Mouse (Mus musculus) cortical plate, adult 2 months (tissue): ENCODE data around the gene Epb41l3.

Experiments
- CTCF ChIP-seq: fragments of 200-500 bp; IDR thresholded peaks from 2 replicates; pipeline ENCODE4 v1.5.1; 2011; ENCODE audit warnings: mild to moderate bottlenecking, control low read depth, low read length; ENCODE audit not compliant: insufficient read depth; ENCODE audit errors: extremely low read depth
- POLR2A ChIP-seq: fragments of 200-500 bp; IDR thresholded peaks from 2 replicates; pipeline ENCODE4 v1.6.1; 2011; ENCODE audit warnings: mild to moderate bottlenecking, low read length, control low read depth; ENCODE audit not compliant: insufficient read depth; ENCODE audit errors: extremely low read depth

GRCm38 (mm10) chr17:69105035-69105798, 29.7 kb downstream of the Epb41l3 start:
- TF ChIP-seq CTCF: no peak
- no peak for TF ChIP-seq POLR2A
